Mouse (Mus musculus) testis, adult 2 months (tissue): ENCODE measurements around the gene Olfr401.

Experiments
- CTCF ChIP-seq: fragments of 200-500 bp; IDR thresholded peaks from 2 replicates; pipeline ENCODE4 v1.5.1; 2012; ENCODE audit warnings: low read depth, mild to moderate bottlenecking, inconsistent platforms, low read length, moderate library complexity; ENCODE audit not compliant: control insufficient read depth, insufficient read depth, insufficient replicate concordance
- POLR2A ChIP-seq: fragments of 200-500 bp; IDR thresholded peaks from 2 replicates; pipeline ENCODE4 v1.6.1; 2012; ENCODE audit warnings: low read depth, mild to moderate bottlenecking, inconsistent platforms, low read length, moderate library complexity; ENCODE audit not compliant: control insufficient read depth

- no peak for TF ChIP-seq CTCF
- no peak for TF ChIP-seq POLR2A
Observed at GRCm38 (mm10) chr11:74168771-74169170, 55.3 kb downstream of the Olfr401 start.
